Mouse (Mus musculus) liver, embryonic 14.5 days (tissue): ENCODE measurements around the gene Bspry.

Source experiments
- CTCF ChIP-seq: IDR thresholded peaks from 2 replicates; pipeline ENCODE4 v1.5.1; 2016; ENCODE audit warnings: antibody characterized with exemption, low read depth, control low read depth
- EP300 ChIP-seq: IDR thresholded peaks from 2 replicates; pipeline ENCODE4 v1.6.1; 2016; ENCODE audit warnings: antibody characterized with exemption, low read depth

- no peak for TF ChIP-seq EP300
- no peak for TF ChIP-seq CTCF
These were observed 17.0 kb downstream of the Bspry start for GRCm38 (mm10) chr4:62496815-62497214.
